Mouse (Mus musculus): ENCODE results near the gene Tead1. TPM values are rescaled to one million over a fixed set of nuclear protein-coding genes. Genes with fewer than 3 reads are reported as not detected.

Tead1 gene
- total RNA-seq (2014; fragmentation: Nextera tagmentation), result not detected in 2 replicates
- 0.06 and 0.38 TPM in 2 replicates for total RNA-seq (2017)
- not detected in 2 replicates for polyA plus RNA-seq (2012)

DNA sequence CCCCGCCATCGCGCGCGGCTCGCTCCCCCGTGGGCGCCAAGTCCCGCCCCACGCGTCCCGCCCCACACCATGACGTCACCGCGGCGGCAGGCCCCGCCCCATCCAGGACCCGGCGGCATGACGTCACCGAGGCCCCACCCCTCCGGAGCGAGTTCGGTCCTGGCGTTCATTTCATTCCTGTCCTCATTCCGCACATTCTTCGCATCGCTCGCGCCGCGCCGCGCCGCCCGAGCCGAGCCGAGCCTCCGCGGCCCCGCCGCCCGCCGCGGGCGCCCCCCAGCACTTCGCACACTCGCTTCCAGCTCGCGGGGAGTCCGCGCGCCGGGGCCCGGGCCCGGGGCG is at the start of gene Tead1:
Gene Tead1, plus strand, starts transcription at position 148 of the 342 bp plus-strand sequence.
- H3K27me3 ChIP-seq (ENCODE audit: insufficient read depth, low read length), result no peaks in the 10 kb centered on the region
- no peak within 1 kb of the TSS; the same call in 1 of the 2 replicates for H3K4me3 ChIP-seq (ENCODE audit: low read depth, low read length)
- H3K9me3 ChIP-seq (replicated peaks), result peaks cover 23% of the 10 kb centered on the region
- no peak for DNase-seq (ENCODE audit: low spot score)
- TF ChIP-seq GATA1 (IDR thresholded peaks at IDR 0.05; ENCODE audit: borderline replicate concordance, low read length) (no peak), GATA2 (IDR thresholded peaks at IDR 0.05; ENCODE audit: borderline replicate concordance, low read depth, low read length) (no peak), POLR2AphosphoS5 (IDR thresholded peaks at IDR 0.05; ENCODE audit: insufficient replicate concordance, low read depth, low read length) (no peak), CTCF (IDR thresholded peaks at IDR 0.05; ENCODE audit: low read depth, low read length) (no peak)
- no peak for ATAC-seq (ENCODE audit: extremely low read depth, insufficient number of reproducible peaks, low FRiP score, poor library complexity, severe bottlenecking)
- H3K36me3 ChIP-seq (replicated peaks), result no peaks in the 10 kb centered on the region
- no peaks in the 10 kb centered on the region for H3K4me1 ChIP-seq (ENCODE audit: insufficient read depth, low read depth, low read length)

DNA sequence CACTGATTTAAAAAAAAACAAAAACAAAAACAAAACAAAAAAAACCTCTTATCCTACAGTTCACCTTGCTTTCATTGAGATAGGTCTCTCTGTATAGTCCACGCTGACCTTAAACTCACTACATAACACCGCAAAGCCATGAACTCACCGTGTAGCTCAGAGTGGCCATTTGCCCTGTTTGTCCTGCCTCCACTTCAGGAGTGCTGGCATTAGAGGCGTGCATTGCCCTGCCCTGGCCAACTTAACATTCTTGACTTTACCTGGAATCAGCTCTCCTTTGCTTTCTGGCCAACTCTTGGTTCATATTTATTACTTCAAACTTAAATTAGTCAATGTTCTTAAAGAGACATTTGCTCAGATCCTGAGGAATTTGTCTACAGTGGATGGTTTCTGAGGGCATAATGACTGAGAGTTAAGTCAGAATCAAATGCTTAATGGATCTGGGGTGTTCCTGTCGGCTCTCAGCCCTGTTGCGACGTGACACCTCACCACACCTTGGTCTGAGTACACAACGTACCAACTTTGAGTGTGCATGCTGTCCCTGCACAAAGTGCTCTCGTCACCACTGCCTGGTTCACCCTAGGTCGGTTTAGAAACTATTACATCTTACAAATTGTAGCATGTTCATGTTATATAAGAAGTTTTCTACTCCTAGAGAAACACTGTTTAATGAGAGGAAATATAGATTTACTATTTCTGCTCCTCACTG is 44.5 kb upstream of the Tead1 start:
- ATAC-seq (ENCODE audit: extremely low read depth, insufficient number of reproducible peaks, low FRiP score, poor library complexity, severe bottlenecking) (no peak), DNase-seq (ENCODE audit: low spot score) (no peak)
- H3K27me3 ChIP-seq (ENCODE audit: insufficient read depth, low read length), result no peaks in the 10 kb centered on the region
- no peaks in the 10 kb centered on the region for H3K4me1 ChIP-seq (ENCODE audit: insufficient read depth, low read depth, low read length)
- no peak overlapping the region for H3K4me3 ChIP-seq (ENCODE audit: low read depth, low read length)
- H3K9me3 ChIP-seq (replicated peaks), result peaks cover 32% of the 10 kb centered on the region
- H3K36me3 ChIP-seq (replicated peaks), result no peaks in the 10 kb centered on the region
- TF ChIP-seq TAL1 (conservative IDR thresholded peaks at IDR 0.05; ENCODE audit: low read depth, low read length) (no peak), CTCF (IDR thresholded peaks at IDR 0.05; ENCODE audit: low read depth, low read length) (no peak), GATA2 (IDR thresholded peaks at IDR 0.05; ENCODE audit: borderline replicate concordance, low read depth, low read length) (no peak)

DNA sequence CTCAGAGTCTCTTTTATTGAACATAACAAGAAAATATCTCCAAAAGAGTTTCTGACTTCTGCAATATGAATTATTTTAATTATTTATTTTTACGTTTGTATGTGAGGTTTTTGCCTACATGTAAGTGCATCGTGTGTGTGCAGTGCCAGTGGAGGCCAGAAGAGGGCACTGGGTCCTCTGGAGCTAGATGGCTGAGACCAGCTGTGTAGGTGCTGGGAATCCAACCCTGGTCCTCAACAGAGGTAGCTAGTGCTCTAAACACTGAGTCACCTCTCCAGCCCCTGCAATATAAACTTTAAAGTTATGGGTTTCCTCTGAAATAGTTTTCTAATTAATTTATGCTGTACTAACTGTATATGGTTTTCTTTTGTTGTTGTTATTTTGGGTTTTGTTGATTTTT is 43.2 kb upstream of the Tead1 start:
- H3K4me1 ChIP-seq (ENCODE audit: insufficient read depth, low read depth, low read length), result no peaks in the 10 kb centered on the region
- TF ChIP-seq CTCF (IDR thresholded peaks at IDR 0.05; ENCODE audit: low read depth, low read length) (no peak), GATA1 (IDR thresholded peaks at IDR 0.05; ENCODE audit: borderline replicate concordance, low read length) (no peak), TAL1 (conservative IDR thresholded peaks at IDR 0.05; ENCODE audit: low read depth, low read length) (no peak), GATA2 (IDR thresholded peaks at IDR 0.05; ENCODE audit: borderline replicate concordance, low read depth, low read length) (no peak), POLR2AphosphoS5 (IDR thresholded peaks at IDR 0.05; ENCODE audit: insufficient replicate concordance, low read depth, low read length) (no peak)
- no peak for ATAC-seq (ENCODE audit: extremely low read depth, insufficient number of reproducible peaks, low FRiP score, poor library complexity, severe bottlenecking)
- H3K36me3 ChIP-seq (replicated peaks), result no peaks in the 10 kb centered on the region
- peaks cover 35% of the 10 kb centered on the region for H3K9me3 ChIP-seq (replicated peaks)
- H3K4me3 ChIP-seq (ENCODE audit: low read depth, low read length), result no peak overlapping the region
- no peak for DNase-seq (ENCODE audit: low spot score)
- no peaks in the 10 kb centered on the region for H3K27me3 ChIP-seq (ENCODE audit: insufficient read depth, low read length)

DNA sequence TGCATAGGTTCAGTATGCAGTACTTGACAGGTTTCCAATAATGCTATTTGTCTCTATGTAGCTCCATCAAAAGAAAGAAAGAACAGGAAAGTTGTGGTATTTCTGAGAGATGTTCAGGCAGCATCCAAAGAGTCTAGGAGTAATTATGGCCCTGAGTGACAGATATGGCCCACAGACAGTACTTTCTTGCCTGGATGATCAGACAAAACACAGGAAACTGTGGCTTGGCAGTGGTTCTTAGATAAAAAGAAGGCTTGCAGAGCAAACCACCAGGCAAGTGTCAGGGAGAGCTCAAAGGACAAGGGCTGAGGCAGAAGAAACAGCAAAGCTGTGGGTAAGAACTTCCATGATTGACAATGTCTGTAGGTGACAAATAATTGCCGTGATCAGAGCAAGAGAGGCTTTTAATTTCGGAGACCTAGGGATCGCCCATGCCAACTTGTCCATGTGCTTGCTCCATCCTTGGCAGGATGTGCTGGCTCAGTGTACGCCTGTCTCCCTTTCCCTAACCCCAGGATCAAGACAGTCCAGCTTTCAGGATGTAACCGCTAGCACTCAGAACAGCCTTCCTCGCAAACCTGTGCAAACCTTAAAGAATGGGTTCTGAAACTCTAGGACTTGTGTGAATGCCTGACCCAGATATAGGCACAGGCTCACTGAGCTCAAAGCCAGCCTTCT is 35.1 kb upstream of the Tead1 start:
- TF ChIP-seq POLR2AphosphoS5 (IDR thresholded peaks at IDR 0.05; ENCODE audit: insufficient replicate concordance, low read depth, low read length) (no peak), GATA2 (IDR thresholded peaks at IDR 0.05; ENCODE audit: borderline replicate concordance, low read depth, low read length) (no peak)
- Histone ChIP-seq H3K36me3 (replicated peaks) (no peaks in the 10 kb centered on the region), H3K9me3 (replicated peaks) (peaks cover 13% of the 10 kb centered on the region), H3K4me1 (ENCODE audit: insufficient read depth, low read depth, low read length) (no peaks in the 10 kb centered on the region), H3K27me3 (ENCODE audit: insufficient read depth, low read length) (no peaks in the 10 kb centered on the region), H3K4me3 (ENCODE audit: low read depth, low read length) (no peak overlapping the region)
- no peak for ATAC-seq (ENCODE audit: extremely low read depth, insufficient number of reproducible peaks, low FRiP score, poor library complexity, severe bottlenecking)
- DNase-seq (ENCODE audit: low spot score), result no peak

DNA sequence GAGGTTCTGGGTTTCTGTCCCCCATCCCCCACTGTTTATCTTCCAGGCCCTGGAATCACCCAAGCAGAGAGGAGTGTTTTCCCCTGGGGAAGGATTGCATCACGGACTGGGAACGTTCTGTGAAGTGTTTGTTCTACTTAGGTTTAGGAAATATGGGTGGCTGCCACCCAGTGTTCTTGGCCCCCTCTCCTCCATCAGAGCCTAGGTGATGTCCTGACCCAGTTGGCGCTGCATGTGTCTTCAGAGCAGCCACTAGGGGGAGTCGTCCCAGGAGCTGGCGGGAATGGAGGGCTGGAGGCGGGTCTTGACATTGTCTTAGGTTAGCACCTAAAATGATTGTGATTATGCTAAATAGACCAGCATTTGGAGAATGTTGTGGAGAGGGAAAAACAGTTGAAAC is 34.4 kb upstream of the Tead1 start:
- Histone ChIP-seq H3K4me3 (ENCODE audit: low read depth, low read length) (no peak overlapping the region), H3K4me1 (ENCODE audit: insufficient read depth, low read depth, low read length) (no peaks in the 10 kb centered on the region), H3K27me3 (ENCODE audit: insufficient read depth, low read length) (no peaks in the 10 kb centered on the region), H3K36me3 (replicated peaks) (no peaks in the 10 kb centered on the region), H3K9me3 (replicated peaks) (peaks cover 13% of the 10 kb centered on the region)
- DNase-seq (ENCODE audit: low spot score) (no peak), ATAC-seq (ENCODE audit: extremely low read depth, insufficient number of reproducible peaks, low FRiP score, poor library complexity, severe bottlenecking) (no peak)
- TF ChIP-seq TAL1 (conservative IDR thresholded peaks at IDR 0.05; ENCODE audit: low read depth, low read length) (no peak), GATA2 (IDR thresholded peaks at IDR 0.05; ENCODE audit: borderline replicate concordance, low read depth, low read length) (no peak), GATA1 (IDR thresholded peaks at IDR 0.05; ENCODE audit: borderline replicate concordance, low read length) (no peak), POLR2AphosphoS5 (IDR thresholded peaks at IDR 0.05; ENCODE audit: insufficient replicate concordance, low read depth, low read length) (no peak), CTCF (IDR thresholded peaks at IDR 0.05; ENCODE audit: low read depth, low read length) (no peak)

DNA sequence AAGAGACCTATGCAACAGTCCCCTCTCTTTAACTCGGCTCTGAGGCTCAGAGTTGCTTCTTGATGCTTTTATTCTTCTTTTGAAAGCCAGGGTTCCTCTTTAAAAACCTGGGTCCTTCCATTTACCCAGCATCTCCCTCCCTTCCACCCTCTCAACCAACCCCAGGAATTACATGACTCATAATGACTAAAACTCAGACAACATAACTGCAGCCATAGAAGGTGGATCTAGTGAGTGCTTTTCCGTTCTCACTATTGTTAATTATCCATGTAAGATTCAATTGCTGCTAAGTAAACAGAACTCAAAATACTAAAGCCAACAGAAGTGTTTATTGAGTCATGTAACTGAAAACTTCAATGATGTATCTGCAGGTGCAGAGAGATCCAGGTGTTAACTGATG is 33.4 kb upstream of the Tead1 start:
- Histone ChIP-seq H3K9me3 (replicated peaks) (peaks cover 12% of the 10 kb centered on the region), H3K27me3 (ENCODE audit: insufficient read depth, low read length) (no peaks in the 10 kb centered on the region), H3K4me3 (ENCODE audit: low read depth, low read length) (no peak overlapping the region), H3K36me3 (replicated peaks) (no peaks in the 10 kb centered on the region), H3K4me1 (ENCODE audit: insufficient read depth, low read depth, low read length) (no peaks in the 10 kb centered on the region)
- ATAC-seq (ENCODE audit: extremely low read depth, insufficient number of reproducible peaks, low FRiP score, poor library complexity, severe bottlenecking), result no peak
- no peak for DNase-seq (ENCODE audit: low spot score)
- no peak for TF ChIP-seq TAL1 (conservative IDR thresholded peaks at IDR 0.05; ENCODE audit: low read depth, low read length)
- no peak for TF ChIP-seq GATA1 (IDR thresholded peaks at IDR 0.05; ENCODE audit: borderline replicate concordance, low read length)
- TF ChIP-seq CTCF (IDR thresholded peaks at IDR 0.05; ENCODE audit: low read depth, low read length), result no peak
- TF ChIP-seq GATA2 (IDR thresholded peaks at IDR 0.05; ENCODE audit: borderline replicate concordance, low read depth, low read length), result no peak
- no peak for TF ChIP-seq POLR2AphosphoS5 (IDR thresholded peaks at IDR 0.05; ENCODE audit: insufficient replicate concordance, low read depth, low read length)
